Mouse (Mus musculus) cortical plate, adult 2 months (tissue): ENCODE measurements at regions not wholly inside any gene's neighbourhood (a gene's known extent, or its start where the extent isn't known, plus 50 kb on each side); places are given as distances from the start of the nearest gene placed in this dataset.

Source experiments
- CTCF ChIP-seq: fragments of 200-500 bp; IDR thresholded peaks from 2 replicates; pipeline ENCODE4 v1.5.1; 2011; ENCODE audit warnings: mild to moderate bottlenecking, control low read depth, low read length; ENCODE audit not compliant: insufficient read depth; ENCODE audit errors: extremely low read depth
- POLR2A ChIP-seq: fragments of 200-500 bp; IDR thresholded peaks from 2 replicates; pipeline ENCODE4 v1.6.1; 2011; ENCODE audit warnings: mild to moderate bottlenecking, low read length, control low read depth; ENCODE audit not compliant: insufficient read depth; ENCODE audit errors: extremely low read depth

DNA sequence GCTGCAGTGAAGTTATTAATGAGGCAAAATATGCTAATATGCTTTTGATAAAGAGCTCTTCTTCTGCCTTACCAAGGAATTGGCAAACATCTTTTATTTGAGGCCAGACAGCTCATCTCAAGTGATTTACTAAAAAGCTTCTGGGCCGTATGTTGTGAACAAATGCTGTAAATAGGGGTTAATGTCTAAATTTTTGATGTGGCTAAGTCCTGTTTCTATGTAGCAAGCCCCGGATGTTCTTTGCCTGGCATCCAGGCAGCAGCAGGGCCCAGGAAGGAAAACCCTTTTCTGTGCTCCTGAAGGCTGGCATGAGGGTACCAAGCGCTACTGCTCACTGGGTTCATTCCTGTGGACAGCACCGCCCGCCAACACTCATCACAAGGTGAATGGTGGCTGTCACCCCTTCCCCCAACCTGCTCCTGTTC is 50.9 kb upstream of the Pcdh8 start:
- TF ChIP-seq CTCF (no peak), POLR2A (no peak)
